ENCODE assay signal across 27 mouse cellular contexts in genomic region chr3:32951382-32951781, GRCm38 (mm10).
DNase-seq lines count a peak whose midpoint lies in the region; ATAC-seq and TF ChIP-seq lines count a peak whose summit lies in the region.
"Had no signal": no experiment of that assay in that cellular context is flagged by ENCODE, and none has a peak within 500 bp of the region (broad histone marks: within the 10 kb centered on the region; RNA-seq: fewer than 3 reads in every experiment).

No protein-coding gene starts in this region.

- H3K4me2 ChIP-seq in midbrain, embryonic 15.5 days: no peak overlapping the region
- no peak overlapping the region for H3K4me2 ChIP-seq in midbrain, postnatal 0 days (ENCODE audit: low read depth, low read length, poor library complexity, severe bottlenecking)
- H3K4me2 ChIP-seq: embryonic facial prominence, embryonic 15.5 days; heart, embryonic 12.5 days; heart, embryonic 15.5 days; intestine, embryonic 15.5 days had no signal

- H3K36me3 ChIP-seq in midbrain, embryonic 15.5 days (replicated peaks): no peaks in the 10 kb centered on the region
- 0 out of 2 replicates have a peak, but pooled peaks cover 2% of the 10 kb centered on the region for H3K36me3 ChIP-seq in midbrain, postnatal 0 days (ENCODE audit: insufficient read depth, low read length)
- no peaks in the 10 kb centered on the region for H3K36me3 ChIP-seq in embryonic facial prominence, embryonic 10.5 days (replicated peaks)
- H3K36me3 ChIP-seq: embryonic facial prominence, embryonic 15.5 days; heart, embryonic 12.5 days; heart, embryonic 15.5 days; intestine, embryonic 15.5 days had no signal

- no peak for TF ChIP-seq CTCF in midbrain, postnatal 0 days (IDR thresholded peaks at IDR 0.05)

- H3K9ac ChIP-seq in midbrain, embryonic 15.5 days: no peak overlapping the region
- no peak overlapping the region for H3K9ac ChIP-seq in midbrain, postnatal 0 days (replicated peaks; ENCODE audit: low read length, poor library complexity, severe bottlenecking)
- H3K9ac ChIP-seq: embryonic facial prominence, embryonic 15.5 days; forebrain, postnatal 0 days; heart, embryonic 12.5 days; heart, embryonic 15.5 days; intestine, embryonic 15.5 days had no signal

- H3K4me1 ChIP-seq in midbrain, embryonic 15.5 days: no peaks in the 10 kb centered on the region
- H3K4me1 ChIP-seq in midbrain, postnatal 0 days (ENCODE audit: insufficient read depth, low read length): no peaks in the 10 kb centered on the region
- H3K4me1 ChIP-seq in embryonic facial prominence, embryonic 10.5 days: peaks cover 11% of the 10 kb centered on the region
- H3K4me1 ChIP-seq: embryonic facial prominence, embryonic 15.5 days; heart, embryonic 12.5 days; heart, embryonic 15.5 days; intestine, embryonic 15.5 days had no signal

- DNase-seq in heart, adult 11 months: peak; percentile 7
- DNase-seq in heart, postnatal 4 days: no peak
- no peak for DNase-seq in midbrain, postnatal 0 days (ENCODE audit: low spot score)
- DNase-seq in embryonic facial prominence, embryonic 10.5 days (ENCODE audit: low spot score): peak; percentile 29
- DNase-seq in natural killer cell, adult 2 months (ENCODE audit: low spot score in 2 of 2): no peak
- DNase-seq: adrenal gland, adult 2 months; adrenal gland, postnatal 14 days; B cell, adult 2 months; cerebellum, adult 11 months; cerebellum, adult 2 months; cerebellum, adult 9-11 months; cerebellum, postnatal 36 days; embryo, embryonic 11 days; forebrain, postnatal 0 days; gastrocnemius, adult 2 months; gastrocnemius, postnatal 14 days; heart, adult 18-20 months; heart, postnatal 10 days; heart, postnatal 36 days had no signal

- no peaks in the 10 kb centered on the region for H3K27me3 ChIP-seq in midbrain, embryonic 15.5 days (replicated peaks)
- H3K27me3 ChIP-seq in midbrain, postnatal 0 days (ENCODE audit: insufficient read depth, low read length): no peaks in the 10 kb centered on the region
- H3K27me3 ChIP-seq in embryonic facial prominence, embryonic 10.5 days (replicated peaks; ENCODE audit: low read depth, poor library complexity, severe bottlenecking): no peaks in the 10 kb centered on the region
- H3K27me3 ChIP-seq: CH12.LX; embryonic facial prominence, embryonic 15.5 days; heart, embryonic 12.5 days; heart, embryonic 15.5 days; intestine, embryonic 15.5 days had no signal

- no peaks in the 10 kb centered on the region for H3K9me3 ChIP-seq in midbrain, embryonic 15.5 days
- no peaks in the 10 kb centered on the region for H3K9me3 ChIP-seq in midbrain, postnatal 0 days (ENCODE audit: low read length)
- no peaks in the 10 kb centered on the region for H3K9me3 ChIP-seq in embryonic facial prominence, embryonic 10.5 days
- H3K9me3 ChIP-seq: embryonic facial prominence, embryonic 15.5 days; heart, embryonic 12.5 days; heart, embryonic 15.5 days; intestine, embryonic 15.5 days had no signal

- ATAC-seq in midbrain, embryonic 15.5 days (replicated peaks): 0 out of 2 replicates have a peak, but pooled peaks have one; percentile 4
- ATAC-seq in midbrain, postnatal 0 days (ENCODE audit: low FRiP score): no peak
- ATAC-seq: forebrain, embryonic 14.5 days; forebrain, postnatal 0 days; hindbrain, embryonic 16.5 days; intestine, embryonic 15.5 days had no signal

- no peak overlapping the region for H3K27ac ChIP-seq in midbrain, embryonic 15.5 days
- H3K27ac ChIP-seq in midbrain, postnatal 0 days (ENCODE audit: low read depth, low read length): no peak overlapping the region
- H3K27ac ChIP-seq in embryonic facial prominence, embryonic 10.5 days (replicated peaks): no peak overlapping the region
- H3K27ac ChIP-seq: embryonic facial prominence, embryonic 15.5 days; gastrocnemius, adult 2 months; heart, embryonic 15.5 days; intestine, embryonic 15.5 days had no signal

- no peak overlapping the region for H3K4me3 ChIP-seq in midbrain, embryonic 15.5 days
- no peak overlapping the region for H3K4me3 ChIP-seq in midbrain, postnatal 0 days (ENCODE audit: low read depth, low read length)
- no peak overlapping the region for H3K4me3 ChIP-seq in embryonic facial prominence, embryonic 10.5 days
- H3K4me3 ChIP-seq: embryonic facial prominence, embryonic 15.5 days; gastrocnemius, adult 2 months; heart, embryonic 12.5 days; heart, embryonic 15.5 days; intestine, embryonic 15.5 days had no signal

- 0% methylated on average over 1 of the region's 1 CpGs for WGBS in midbrain, embryonic 15.5 days
- 5% methylated on average over 1 of the region's 1 CpGs for WGBS in midbrain, postnatal 0 days
- 13% methylated on average over 1 of the region's 1 CpGs for WGBS in embryonic facial prominence, embryonic 10.5 days

Comparison
In these comparisons a context has a peak if more than half of its experiments do, and no peak if none do; other contexts are left out.
1. DNase-seq: peak in heart, adult 11 months (single experiment) and embryonic facial prominence, embryonic 10.5 days (single experiment); none in heart, postnatal 4 days (single experiment), midbrain, postnatal 0 days (single experiment) and natural killer cell, adult 2 months (0 of 2).